Mouse (Mus musculus) left cerebral cortex, adult 18-20 months (tissue): ENCODE results near the gene Tmem190. TPM values are rescaled to one million over a fixed set of nuclear protein-coding genes. Genes with fewer than 3 reads are reported as not detected.
A peak's percentile ranks its signal among the peaks of the same experiment; 100 is the strongest.
"Not testable (repeated sequence)": the region's sequence is repeated elsewhere in the genome, so short reads cannot be mapped to it uniquely, and the experiment has no call there.

Experiments
- DNase-seq, 2 experiments: peaks; one replicate each; pipeline ENCODE4 v3.0.0; 2021 to 2022; ENCODE audit warnings: low spot score in 2 of 2, mixed read lengths in 1 of 2
- total RNA-seq, 2 experiments: library from RNA; stranded (reverse); gene quantifications; 2 replicates each; pipeline ENCODE4 v1.2.3; 2021

The Tmem190 gene
- total RNA-seq, 2 experiments from 2014 or later = not detected

- DNase-seq = peak; percentile 95 to 98
These were observed 29.8 kb downstream of the Tmem190 start, which contains the start of gene Ube2s for GRCm38 (mm10) chr7:4812303-4813104. Gene Ube2s (minus strand): TSS chr7:4812590.

- no peak for DNase-seq
These were observed 30.5 kb downstream of the Tmem190 start for GRCm38 (mm10) chr7:4813105-4813791.

- DNase-seq = no peak
These were observed 33.8 kb downstream of the Tmem190 start for GRCm38 (mm10) chr7:4816559-4816958.

GRCm38 (mm10) chr7:4820925-4821324 lies 38.2 kb downstream of the Tmem190 start:
- not testable (repeated sequence) for DNase-seq

GRCm38 (mm10) chr7:4821690-4822089 lies 39.0 kb downstream of the Tmem190 start:
- peak in 1 of 2 experiments; percentile 35 for DNase-seq

- no peak for DNase-seq
These were observed 39.6 kb downstream of the Tmem190 start for GRCm38 (mm10) chr7:4822162-4822907.

GRCm38 (mm10) chr7:4825365-4825764 lies 42.6 kb downstream of the Tmem190 start:
- DNase-seq = no peak

- DNase-seq = no peak
These were observed 47.7 kb downstream of the Tmem190 start for GRCm38 (mm10) chr7:4830476-4830875.

Other genes starting within 250 kb of the Tmem190 start
- 100 to 1,000 TPM; 281 to 299 TPM for gene Syt5, start 235.4 kb upstream of the Tmem190 start, total RNA-seq
- 1 to 10 TPM in 1 of 2 experiments, under 1 TPM in 1; 0.82 to 1.1 TPM for gene Ptprh, start 178.9 kb upstream of the Tmem190 start, total RNA-seq
- gene Tmem86b, start 151.5 kb upstream of the Tmem190 start, total RNA-seq = 10 to 100 TPM; 13.9 to 16.7 TPM
- 100 to 1,000 TPM; 129 to 135 TPM for gene Ppp6r1, start 123.9 kb upstream of the Tmem190 start, total RNA-seq
- 100 to 1,000 TPM; 100 to 105 TPM for gene Hspbp1, start 97.9 kb upstream of the Tmem190 start, total RNA-seq
- gene Brsk1, start 92.3 kb upstream of the Tmem190 start, total RNA-seq = 100 to 1,000 TPM; 436 to 437 TPM
- not detected for gene Tmem150b, start 57.7 kb upstream of the Tmem190 start, total RNA-seq
- 10 to 100 TPM; 19.0 to 25.2 TPM for gene Kmt5c, start 42.8 kb upstream of the Tmem190 start, total RNA-seq
- 1 to 10 TPM; 5.0 to 8.8 TPM for gene Cox6b2, start 29.8 kb upstream of the Tmem190 start, total RNA-seq
- gene Fam71e2, start 11.6 kb upstream of the Tmem190 start, total RNA-seq = not detected
- under 1 TPM; 0.28 to 0.30 TPM for gene Il11, start 78 bp upstream of the Tmem190 start, total RNA-seq
- gene Tmem238, start 6.7 kb downstream of the Tmem190 start, total RNA-seq = 1 to 10 TPM; 2.0 to 3.1 TPM
- 100 to 1,000 TPM; 439 to 453 TPM for gene Rpl28, start 9.9 kb downstream of the Tmem190 start, total RNA-seq
- gene Ube2s, start 29.7 kb downstream of the Tmem190 start, total RNA-seq = 100 to 1,000 TPM; 101 to 108 TPM
- gene Shisa7, start 61.8 kb downstream of the Tmem190 start, total RNA-seq = 100 to 1,000 TPM; 102 to 115 TPM
- 1 to 10 TPM; 4.5 to 5.9 TPM for gene Isoc2b, start 87.3 kb downstream of the Tmem190 start, total RNA-seq
- 10 to 100 TPM; 14.2 to 14.8 TPM for gene Isoc2a, start 94.2 kb downstream of the Tmem190 start, total RNA-seq
- gene Gm36210, start 123.6 kb downstream of the Tmem190 start, total RNA-seq = under 1 TPM in 1 of 2 experiments, not detected in 1; 0.46 TPM
- gene Zfp628, start 132.3 kb downstream of the Tmem190 start, total RNA-seq = 10 to 100 TPM; 14.7 to 15.9 TPM
- 100 to 1,000 TPM; 104 TPM for gene Nat14, start 139.1 kb downstream of the Tmem190 start, total RNA-seq
- gene Ssc5d, start 142.8 kb downstream of the Tmem190 start, total RNA-seq = 1 to 10 TPM; 2.6 to 3.3 TPM
- under 1 TPM; 0.26 to 0.45 TPM for gene Sbk2, start 181.5 kb downstream of the Tmem190 start, total RNA-seq
- under 1 TPM; 0.58 to 0.91 TPM for gene Sbk3, start 188.2 kb downstream of the Tmem190 start, total RNA-seq
- 10 to 100 TPM; 25.1 to 27.8 TPM for gene Zfp579, start 213.2 kb downstream of the Tmem190 start, total RNA-seq
- gene Zfp524, start 231.5 kb downstream of the Tmem190 start, total RNA-seq = 1 to 10 TPM; 7.4 to 7.8 TPM
- 10 to 100 TPM; 23.3 to 25.7 TPM for gene Fiz1, start 231.8 kb downstream of the Tmem190 start, total RNA-seq
- not detected for gene Gm44973, start 232.6 kb downstream of the Tmem190 start, total RNA-seq
- 10 to 100 TPM; 34.9 to 35.5 TPM for gene Zfp865, start 237.4 kb downstream of the Tmem190 start, total RNA-seq
- gene Ccdc106, start 237.6 kb downstream of the Tmem190 start, total RNA-seq = 10 to 100 TPM; 57.3 to 59.7 TPM